Mouse (Mus musculus): ENCODE measurements around the gene Taok1. TPM values are rescaled to one million over a fixed set of nuclear protein-coding genes. Genes with fewer than 3 reads are reported as not detected.

Taok1 gene
- total and polyA plus RNA-seq, 2 experiments from 2014 or later, result 30.8 to 87.4 TPM

- DNase-seq, result no peak
These were observed 86.8 kb downstream of the Taok1 start for GRCm38 (mm10) chr11:77520601-77521529.

GRCm38 (mm10) chr11:77519043-77519442 lies 88.6 kb downstream of the Taok1 start, which contains the start of gene Gm10392:
Gm10392 (minus strand) TSS chr11:77519198.
- Histone ChIP-seq H3K9me3 (ENCODE audit: low read length) (no peaks in the 10 kb centered on the region), H3K27me3 (ENCODE audit: insufficient read depth, low read length) (no peaks in the 10 kb centered on the region), H3K9ac (no peak within 1 kb of the TSS), H3K4me2 (ENCODE audit: low read depth) (no peak within 1 kb of the TSS), H3K4me3 (ENCODE audit: low read depth, low read length) (no peak within 1 kb of the TSS), H3K36me3 (ENCODE audit: insufficient read depth) (no peaks in the 10 kb centered on the region), H3K27ac (ENCODE audit: low read depth, low read length) (no peak within 1 kb of the TSS), H3K4me1 (ENCODE audit: insufficient read depth) (peaks cover 9% of the 10 kb centered on the region)
- no peak for ATAC-seq
- TF ChIP-seq CTCF (IDR thresholded peaks at IDR 0.05; ENCODE audit: low read depth), result no peak
- WGBS, result 78% methylated on average over 5 of the region's 5 CpGs
- DNase-seq, result no peak

More at GRCm38 (mm10) chr11:77520601-77521529, 86.8 kb downstream of the Taok1 start:
- Histone ChIP-seq H3K4me2 (ENCODE audit: low read depth) (no peak overlapping the region), H3K4me3 (ENCODE audit: low read depth, low read length) (no peak overlapping the region), H3K27me3 (ENCODE audit: insufficient read depth, low read length) (no peaks in the 10 kb centered on the region), H3K4me1 (ENCODE audit: insufficient read depth) (no peaks in the 10 kb centered on the region), H3K36me3 (ENCODE audit: insufficient read depth) (no peaks in the 10 kb centered on the region), H3K9ac (no peak overlapping the region), H3K27ac (ENCODE audit: low read depth, low read length) (no peak overlapping the region), H3K9me3 (ENCODE audit: low read length) (no peaks in the 10 kb centered on the region)
- WGBS, result 31% methylated on average over 5 of the region's 5 CpGs
- no peak for ATAC-seq
- TF ChIP-seq CTCF (IDR thresholded peaks at IDR 0.05; ENCODE audit: low read depth), result no peak

- Histone ChIP-seq H3K36me3 (ENCODE audit: insufficient read depth) (no peaks in the 10 kb centered on the region), H3K27ac (ENCODE audit: low read depth, low read length) (no peak overlapping the region), H3K9me3 (ENCODE audit: low read length) (no peaks in the 10 kb centered on the region), H3K4me1 (ENCODE audit: insufficient read depth) (peaks cover 9% of the 10 kb centered on the region), H3K9ac (no peak overlapping the region), H3K27me3 (ENCODE audit: insufficient read depth, low read length) (no peaks in the 10 kb centered on the region), H3K4me3 (ENCODE audit: low read depth, low read length) (no peak overlapping the region), H3K4me2 (ENCODE audit: low read depth) (no peak overlapping the region)
- TF ChIP-seq CTCF (IDR thresholded peaks at IDR 0.05; ENCODE audit: low read depth), result no peak
- 83% methylated on average over 27 of the region's 27 CpGs for WGBS
- no peak for ATAC-seq
- no peak for DNase-seq
These were observed 89.4 kb downstream of the Taok1 start for GRCm38 (mm10) chr11:77518051-77518798.

GRCm38 (mm10) chr11:77516553-77517425 lies 90.8 kb downstream of the Taok1 start:
- WGBS, result 67% methylated on average over 5 of the region's 5 CpGs
- TF ChIP-seq CTCF (IDR thresholded peaks at IDR 0.05; ENCODE audit: low read depth), result no peak

GRCm38 (mm10) chr11:77515637-77516552 lies 91.7 kb downstream of the Taok1 start, which contains the start of gene Trp53i13:
Trp53i13 (minus strand) TSS chr11:77515980.
- WGBS, result 12% methylated on average over 39 of the region's 39 CpGs
- Histone ChIP-seq H3K27me3 (ENCODE audit: insufficient read depth, low read length) (no peaks in the 10 kb centered on the region), H3K9ac (peak within 1 kb of the TSS; percentile 33), H3K36me3 (ENCODE audit: insufficient read depth) (no peaks in the 10 kb centered on the region), H3K4me1 (ENCODE audit: insufficient read depth) (peaks cover 14% of the 10 kb centered on the region), H3K4me2 (ENCODE audit: low read depth) (peak within 1 kb of the TSS; percentile 84), H3K4me3 (ENCODE audit: low read depth, low read length) (peak within 1 kb of the TSS; percentile 46), H3K27ac (ENCODE audit: low read depth, low read length) (no peak within 1 kb of the TSS), H3K9me3 (ENCODE audit: low read length) (no peaks in the 10 kb centered on the region)
- no peak for DNase-seq
- TF ChIP-seq CTCF (IDR thresholded peaks at IDR 0.05; ENCODE audit: low read depth), result no peak
- ATAC-seq, result no peak

More at GRCm38 (mm10) chr11:77516553-77517425, 90.8 kb downstream of the Taok1 start:
- DNase-seq, result no peak
- Histone ChIP-seq H3K4me2 (ENCODE audit: low read depth) (no peak overlapping the region), H3K9ac (no peak overlapping the region), H3K36me3 (ENCODE audit: insufficient read depth) (no peaks in the 10 kb centered on the region), H3K4me1 (ENCODE audit: insufficient read depth) (peaks cover 14% of the 10 kb centered on the region), H3K9me3 (ENCODE audit: low read length) (no peaks in the 10 kb centered on the region), H3K27ac (ENCODE audit: low read depth, low read length) (no peak overlapping the region), H3K4me3 (ENCODE audit: low read depth, low read length) (no peak overlapping the region), H3K27me3 (ENCODE audit: insufficient read depth, low read length) (no peaks in the 10 kb centered on the region)
- no peak for ATAC-seq

All from forebrain, postnatal 0 days (tissue).